Mouse (Mus musculus): ENCODE results near the gene Tbc1d14. TPM values are rescaled to one million over a fixed set of nuclear protein-coding genes. Genes with fewer than 3 reads are reported as not detected.

The Tbc1d14 gene
- polyA plus RNA-seq, 1 experiment: 17.3 TPM

DNA sequence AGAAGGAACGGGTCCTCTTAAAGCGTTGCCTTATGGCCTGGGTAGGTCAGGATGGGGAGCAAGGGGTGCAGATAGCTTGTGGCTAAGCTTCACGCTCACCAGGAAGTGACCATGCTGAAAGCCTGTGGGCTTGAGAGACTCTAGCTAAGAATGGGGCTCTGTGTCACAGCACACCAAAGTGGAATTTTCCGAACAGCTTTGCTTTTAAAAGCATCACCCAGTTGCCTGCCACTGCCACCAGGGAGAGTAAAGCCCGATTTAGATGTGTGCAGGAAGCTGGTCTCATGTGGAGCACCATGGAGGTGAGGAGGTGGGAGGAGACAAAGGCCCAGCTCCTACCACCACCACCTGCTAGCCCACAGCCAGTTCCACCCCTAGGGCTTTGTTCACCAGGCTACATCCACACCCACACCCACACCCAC lies 2.6 kb downstream of the Tbc1d14 start:
- no peak for TF ChIP-seq GATA1 (IDR thresholded peaks at IDR 0.05; ENCODE audit: low read length)

GRCm38 (mm10) chr5:36584299-36584698 lies 8.8 kb downstream of the Tbc1d14 start:
- no peak for TF ChIP-seq GATA1 (IDR thresholded peaks at IDR 0.05; ENCODE audit: low read length)

GRCm38 (mm10) chr5:36581924-36582642 lies 11.0 kb downstream of the Tbc1d14 start:
- TF ChIP-seq GATA1 (IDR thresholded peaks at IDR 0.05; ENCODE audit: low read length): no peak

GRCm38 (mm10) chr5:36581259-36581923 lies 11.7 kb downstream of the Tbc1d14 start:
- no peak for TF ChIP-seq GATA1 (IDR thresholded peaks at IDR 0.05; ENCODE audit: low read length)

DNA sequence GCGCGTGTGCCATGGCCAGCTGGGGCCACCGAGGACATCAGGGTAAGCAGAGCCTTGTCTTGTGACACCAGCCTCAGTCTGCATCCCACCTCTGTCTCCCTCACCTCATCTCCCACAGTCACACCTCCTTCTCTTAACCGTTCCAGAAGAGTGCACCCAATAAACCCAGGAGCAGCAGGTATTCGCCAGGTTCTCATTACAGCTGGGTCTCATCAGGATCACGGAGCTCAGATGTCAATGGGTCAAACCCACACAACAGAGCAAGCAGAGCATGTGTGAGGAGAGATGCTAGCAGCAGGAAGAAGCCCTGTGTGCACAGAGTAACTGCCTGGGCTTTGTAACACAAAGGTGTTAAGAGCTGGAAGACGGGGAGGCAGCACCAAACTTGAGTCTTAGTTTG lies 13.1 kb downstream of the Tbc1d14 start:
- TF ChIP-seq GATA1 (IDR thresholded peaks at IDR 0.05; ENCODE audit: low read length): no peak

- no peak for TF ChIP-seq GATA1 (IDR thresholded peaks at IDR 0.05; ENCODE audit: low read length)
Observed at GRCm38 (mm10) chr5:36578982-36579381, 14.1 kb downstream of the Tbc1d14 start.

- TF ChIP-seq GATA1 (IDR thresholded peaks at IDR 0.05; ENCODE audit: low read length): no peak
Observed at GRCm38 (mm10) chr5:36576457-36576856, 16.6 kb downstream of the Tbc1d14 start.

DNA sequence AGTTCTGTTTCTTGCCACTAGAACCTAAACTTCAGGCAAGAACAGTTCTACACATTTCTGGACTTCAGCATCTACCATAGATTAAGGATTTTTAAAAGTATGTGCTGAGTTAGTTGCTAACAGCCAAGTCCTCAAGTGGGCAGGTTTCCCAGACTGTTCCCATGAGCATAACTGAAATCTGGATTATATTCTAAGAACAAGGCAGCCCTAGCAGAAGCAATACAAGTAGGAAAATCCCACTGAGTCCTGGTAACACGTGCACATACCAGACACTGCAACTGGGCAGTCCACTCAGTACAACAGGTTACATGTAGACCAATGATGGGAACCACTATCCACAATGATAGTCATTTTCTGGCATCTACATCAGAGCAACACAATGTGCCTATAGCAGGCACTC lies 17.3 kb downstream of the Tbc1d14 start:
- no peak for TF ChIP-seq GATA1 (IDR thresholded peaks at IDR 0.05; ENCODE audit: low read length)

DNA sequence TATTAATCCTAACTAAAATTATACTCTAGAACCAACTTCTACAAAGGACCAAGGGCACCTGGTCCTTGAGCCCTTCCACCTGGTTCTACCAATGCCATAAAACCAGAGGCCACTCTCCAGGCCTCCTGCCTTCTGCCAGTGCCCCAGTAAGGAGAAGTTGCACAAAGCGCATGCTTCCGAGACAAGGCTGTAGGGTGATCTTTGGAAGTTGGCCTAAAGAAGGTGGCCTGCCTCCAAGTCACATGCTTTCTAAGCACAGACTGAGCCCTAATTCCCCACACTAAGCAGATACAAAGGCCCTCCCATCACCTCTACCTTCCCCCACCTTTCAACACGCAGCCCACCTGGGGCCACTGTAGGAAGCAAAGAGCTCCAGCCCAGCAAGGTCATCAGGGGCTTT lies 17.8 kb downstream of the Tbc1d14 start:
- no peak for TF ChIP-seq GATA1 (IDR thresholded peaks at IDR 0.05; ENCODE audit: low read length)

GRCm38 (mm10) chr5:36574147-36574870 lies 18.8 kb downstream of the Tbc1d14 start:
- TF ChIP-seq GATA1 (IDR thresholded peaks at IDR 0.05; ENCODE audit: low read length): no peak

- no peak for TF ChIP-seq GATA1 (IDR thresholded peaks at IDR 0.05; ENCODE audit: low read length)
Observed at GRCm38 (mm10) chr5:36573354-36573753, 19.7 kb downstream of the Tbc1d14 start.

GRCm38 (mm10) chr5:36571371-36571770 lies 21.7 kb downstream of the Tbc1d14 start:
- no peak for TF ChIP-seq GATA1 (IDR thresholded peaks at IDR 0.05; ENCODE audit: low read length)

DNA sequence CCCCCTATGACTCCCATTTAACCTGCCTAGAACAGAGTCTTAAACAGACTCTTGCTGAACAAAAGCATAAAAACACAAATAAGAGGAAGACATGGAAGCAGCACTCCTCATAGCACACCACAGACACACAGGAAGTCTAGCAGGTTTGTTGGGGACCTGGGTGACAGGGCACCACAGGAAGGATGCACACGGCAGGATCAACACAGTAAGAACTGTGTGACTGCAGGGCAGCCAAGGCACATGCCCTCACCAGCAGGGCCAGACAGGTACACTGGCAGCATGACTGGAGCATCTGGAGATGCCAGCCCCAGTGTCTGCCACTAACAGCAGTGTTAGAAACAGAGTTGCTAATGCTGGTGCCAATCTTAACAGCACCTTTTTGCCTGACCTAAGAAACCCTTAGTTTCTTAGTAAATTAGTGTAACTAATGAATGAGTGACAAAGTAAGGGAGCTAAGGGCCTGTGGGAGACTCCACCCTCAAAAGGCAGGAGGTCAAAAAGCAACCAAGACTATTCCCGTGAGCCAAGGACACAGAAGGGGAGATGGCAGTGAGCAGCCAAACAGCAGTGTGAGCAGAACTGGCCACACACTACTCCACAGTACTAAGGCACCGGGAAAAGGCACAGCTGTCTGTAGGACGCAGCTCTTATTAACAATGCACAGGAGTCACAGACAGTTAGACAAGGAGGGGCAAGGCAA lies 22.4 kb downstream of the Tbc1d14 start:
- no peak for TF ChIP-seq GATA1 (IDR thresholded peaks at IDR 0.05; ENCODE audit: low read length)

DNA sequence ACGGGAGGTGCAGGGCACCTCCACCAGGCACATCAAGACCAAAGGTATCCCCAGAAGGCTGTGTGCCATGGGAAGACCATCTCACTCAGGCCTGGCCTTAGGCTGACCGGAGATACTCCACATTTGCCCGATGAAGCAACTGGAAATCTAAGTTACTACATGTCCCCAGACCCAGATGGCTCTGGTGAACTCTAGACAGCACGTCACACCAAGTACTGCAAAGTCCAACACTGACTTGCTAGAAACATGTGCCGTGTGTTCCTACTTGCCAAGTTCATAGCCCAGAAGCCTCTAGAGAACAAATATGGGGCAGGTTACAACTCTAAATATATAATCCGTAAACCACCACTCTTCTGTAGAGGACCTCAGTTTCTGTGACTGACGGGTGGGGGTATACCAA lies 23.0 kb downstream of the Tbc1d14 start:
- no peak for TF ChIP-seq GATA1 (IDR thresholded peaks at IDR 0.05; ENCODE audit: low read length)

GRCm38 (mm10) chr5:36568118-36568517 lies 25.0 kb downstream of the Tbc1d14 start:
- no peak for TF ChIP-seq GATA1 (IDR thresholded peaks at IDR 0.05; ENCODE audit: low read length)

DNA sequence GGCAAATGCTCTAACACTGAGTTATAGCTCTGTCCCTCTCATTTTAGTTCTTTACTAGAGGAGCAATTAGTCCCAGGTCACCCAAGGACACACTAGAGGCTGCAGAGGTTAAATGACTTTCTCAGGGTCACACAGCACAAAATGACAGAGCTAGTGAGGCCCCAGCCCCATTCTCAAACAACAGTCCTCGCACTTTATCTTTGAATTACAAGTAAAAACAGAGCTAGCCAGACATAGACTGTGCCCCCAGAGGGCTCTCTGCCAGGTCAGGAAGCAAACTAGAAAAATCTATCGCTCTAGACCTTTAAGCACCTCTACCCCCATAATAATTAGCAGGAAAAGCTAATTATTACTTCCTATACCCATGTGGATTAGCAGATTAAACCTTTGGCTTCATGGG lies 25.4 kb downstream of the Tbc1d14 start:
- no peak for TF ChIP-seq GATA1 (IDR thresholded peaks at IDR 0.05; ENCODE audit: low read length)
